Mouse (Mus musculus) myocyte (in vitro differentiated cells): ENCODE data around the gene Celf2.

ENCODE experiments used
- CEBPB ChIP-seq: IDR thresholded peaks from 2 replicates; pipeline ENCODE4 v1.6.1; 2011; ENCODE audit warnings: mild to moderate bottlenecking, moderate library complexity; ENCODE audit not compliant: poor library complexity, insufficient read depth, severe bottlenecking
- POLR2A ChIP-seq: IDR thresholded peaks from one replicate; pipeline ENCODE4 v1.6.1; 2011; ENCODE audit warnings: low read depth, mild to moderate bottlenecking, control low read depth, moderate library complexity; ENCODE audit not compliant: insufficient read length

GRCm38 (mm10) chr2:7377878-7378277 lies 131.5 kb downstream of the Celf2 start:
- TF ChIP-seq POLR2A (no peak), CEBPB (no peak)
